Mouse (Mus musculus) ES-E14 (cell line): ENCODE measurements around the gene Ebf1. TPM values are rescaled to one million over a fixed set of nuclear protein-coding genes. Genes with fewer than 3 reads are reported as not detected.

Experiments
- DNase-seq: peaks from one replicate; pipeline ENCODE4 v3.0.0-alpha.2; 2013; ENCODE audit warnings: low read depth, low spot score
- H3K27ac ChIP-seq: 2 replicates; pipeline ENCODE4 v1.5.1; 2012; ENCODE audit warnings: low read depth, mild to moderate bottlenecking, low read length, moderate library complexity, mixed read lengths; ENCODE audit not compliant: poor library complexity, insufficient read depth, severe bottlenecking
- H3K36me3 ChIP-seq: 2 replicates; pipeline ENCODE4 v1.6.1; 2012; ENCODE audit warnings: mild to moderate bottlenecking, low read length, moderate library complexity, mixed read lengths; ENCODE audit not compliant: control insufficient read depth, poor library complexity, insufficient read depth, severe bottlenecking
- H3K4me1 ChIP-seq, 2 experiments: fragments of 150-350 bp in 1 of 2; sonication (generic) in 1 of 2; 2 replicates each; pipeline ENCODE4 v1.6.1; 2012; ENCODE audit warnings: low read length in 2 of 2, mild to moderate bottlenecking in 1 of 2, mixed read lengths in 1 of 2; ENCODE audit not compliant: control insufficient read depth in 2 of 2, insufficient read depth in 2 of 2, poor library complexity in 1 of 2
- H3K4me3 ChIP-seq, 2 experiments: fragments of 150-350 bp in 1 of 2; sonication (generic) in 1 of 2; 2 replicates each; pipeline ENCODE4 v1.5.1; 2012; ENCODE audit warnings: low read length in 2 of 2, low read depth in 1 of 2, mild to moderate bottlenecking in 1 of 2, mixed read lengths in 1 of 2; ENCODE audit not compliant: insufficient read depth in 1 of 2, poor library complexity in 1 of 2, severe bottlenecking in 1 of 2
- H3K9ac ChIP-seq: 2 replicates; pipeline ENCODE4 v1.6.1; 2012; ENCODE audit warnings: low read depth, mild to moderate bottlenecking, low read length, mixed read lengths; ENCODE audit not compliant: poor library complexity, insufficient read depth, severe bottlenecking
- H3K9me3 ChIP-seq: fragments of 150-350 bp; sonication (generic); 2 replicates; pipeline ENCODE4 v1.6.1; 2012; ENCODE audit warnings: low read depth, mild to moderate bottlenecking, low read length; ENCODE audit not compliant: control insufficient read depth, insufficient read depth
- CHD2 ChIP-seq: IDR thresholded peaks from 2 replicates; pipeline ENCODE4 v1.6.1; 2014; ENCODE audit warnings: mild to moderate bottlenecking, low read depth, low read length, inconsistent platforms
- HCFC1 ChIP-seq: IDR thresholded peaks from 2 replicates; pipeline ENCODE4 v1.6.1; 2012; ENCODE audit warnings: low read length, inconsistent platforms, borderline replicate concordance; ENCODE audit not compliant: insufficient read depth
- MAFK ChIP-seq: IDR thresholded peaks from 2 replicates; pipeline ENCODE4 v1.6.1; 2014; ENCODE audit warnings: mild to moderate bottlenecking, low read depth, low read length, inconsistent platforms; ENCODE audit not compliant: insufficient read depth
- ZC3H11A ChIP-seq: IDR thresholded peaks from 2 replicates; pipeline ENCODE4 v1.6.1; 2012; ENCODE audit warnings: low read depth, mild to moderate bottlenecking, inconsistent platforms, low read length, borderline replicate concordance
- ZNF384 ChIP-seq: IDR thresholded peaks from 2 replicates; pipeline ENCODE4 v1.6.1; 2012; ENCODE audit warnings: low read depth, low read length, inconsistent platforms
- in situ Hi-C, 2 experiments: fragments of 600-800 bp; cut with MboI; formaldehyde crosslinking; loops; one replicate each; pipeline ENCODE4 v1.15.1; 2025; ENCODE audit warnings: low sequenced_read_pairs in 2 of 2, inconsistent platforms in 1 of 2; ENCODE audit not compliant: unreplicated experiment in 2 of 2
- total RNA-seq: library from RNA; depleted of rRNA; stranded (reverse); fragments of 300-350 nt; gene quantifications from 2 replicates; pipeline ENCODE4 v1.2.3, GENCODE M21; 2012

Gene Ebf1
- total RNA-seq, 1 experiment: 3.2 TPM

DNA sequence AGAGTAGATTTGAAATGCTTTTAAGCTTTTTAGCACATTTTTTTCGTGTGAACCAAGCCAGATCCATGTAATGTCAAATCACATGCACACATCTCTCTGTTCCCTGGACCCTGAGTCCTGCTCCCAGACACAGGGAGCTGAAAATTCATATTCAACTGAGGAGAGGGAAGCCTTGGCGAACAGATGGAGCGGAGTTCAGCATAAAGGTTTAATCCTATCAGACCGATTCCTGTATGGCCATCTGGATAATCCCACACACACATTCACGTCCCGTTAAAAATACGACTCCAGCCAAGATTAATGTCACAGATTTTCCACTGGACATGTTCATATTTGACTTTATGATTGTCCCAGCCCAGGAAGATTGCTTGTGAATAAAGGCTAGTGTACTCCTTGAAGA, 282.8 kb downstream of the Ebf1 start:
- TF ChIP-seq HCFC1 (no peak), MAFK (no peak), ZNF384 (no peak), CHD2 (no peak), ZC3H11A (no peak)
- Histone ChIP-seq H3K4me3 (no peak overlapping the region), H3K9me3 (no peaks in the 10 kb centered on the region), H3K9ac (no peak overlapping the region), H3K27ac (no peak overlapping the region), H3K4me1 (no peaks in the 10 kb centered on the region), H3K36me3 (no peaks in the 10 kb centered on the region)
- DNase-seq: no peak
- in situ Hi-C loops: no loop called here

DNA sequence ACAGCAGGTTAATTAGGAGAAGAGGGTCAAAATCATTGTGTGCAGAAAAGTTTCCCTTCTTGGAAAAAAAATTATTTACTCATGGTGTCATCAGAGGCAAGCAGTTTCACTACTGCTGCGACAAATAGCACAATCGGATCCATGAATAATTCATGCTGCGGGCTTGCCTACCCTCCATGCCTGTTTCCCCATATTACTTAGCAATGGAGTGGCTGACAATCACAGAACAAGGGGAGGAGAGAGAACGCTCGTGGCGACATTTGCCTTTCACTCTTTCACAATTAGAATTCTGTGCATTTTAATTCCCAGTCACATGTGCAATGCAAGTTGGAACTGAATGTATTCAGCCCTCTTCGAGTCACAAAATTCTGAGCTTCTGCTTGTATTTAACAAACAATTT, 283.4 kb downstream of the Ebf1 start:
- H3K4me1 ChIP-seq: no peaks in the 10 kb centered on the region
- H3K9ac ChIP-seq: no peak overlapping the region
- in situ Hi-C loops: no loop called here
- DNase-seq: no peak
- no peak overlapping the region for H3K4me3 ChIP-seq
- H3K27ac ChIP-seq: no peak overlapping the region
- H3K36me3 ChIP-seq: no peaks in the 10 kb centered on the region
- TF ChIP-seq ZNF384 (no peak), CHD2 (no peak), ZC3H11A (no peak), MAFK (no peak), HCFC1 (no peak)
- H3K9me3 ChIP-seq: no peaks in the 10 kb centered on the region

DNA sequence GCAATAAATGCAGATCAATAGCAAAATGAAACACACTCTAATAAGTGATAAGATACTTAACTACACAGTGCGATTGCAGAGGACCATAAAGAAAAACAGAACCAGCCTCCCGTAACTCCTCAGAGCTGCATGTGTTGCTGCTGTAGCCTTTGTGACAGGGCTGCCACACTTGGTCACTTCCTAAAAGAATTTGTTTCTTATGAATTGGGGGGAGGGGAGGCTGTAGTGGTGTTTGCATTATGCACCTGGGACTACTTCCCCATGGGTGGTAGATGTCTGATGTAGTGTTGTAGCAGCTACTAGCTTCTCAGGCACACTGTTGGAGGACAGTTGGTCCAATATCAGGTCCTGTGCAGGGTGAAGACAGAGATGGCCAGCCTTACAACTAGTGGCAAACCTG, 284.6 kb downstream of the Ebf1 start:
- in situ Hi-C loops: no loop called here
- H3K27ac ChIP-seq: no peak overlapping the region
- TF ChIP-seq HCFC1 (no peak), ZC3H11A (no peak), CHD2 (no peak), MAFK (no peak), ZNF384 (no peak)
- H3K36me3 ChIP-seq: no peaks in the 10 kb centered on the region
- H3K9me3 ChIP-seq: no peaks in the 10 kb centered on the region
- no peaks in the 10 kb centered on the region for H3K4me1 ChIP-seq
- H3K9ac ChIP-seq: no peak overlapping the region
- no peak for DNase-seq
- H3K4me3 ChIP-seq: no peak overlapping the region

- no peaks in the 10 kb centered on the region for H3K9me3 ChIP-seq
- H3K36me3 ChIP-seq: no peaks in the 10 kb centered on the region
- TF ChIP-seq ZNF384: no peak
- no peak for TF ChIP-seq CHD2
- no peak for TF ChIP-seq HCFC1
- TF ChIP-seq MAFK: no peak
- TF ChIP-seq ZC3H11A: no peak
- H3K9ac ChIP-seq: no peak overlapping the region
- in situ Hi-C loops: no loop called here
- H3K4me1 ChIP-seq: no peaks in the 10 kb centered on the region
- no peak overlapping the region for H3K4me3 ChIP-seq
- DNase-seq: no peak
- no peak overlapping the region for H3K27ac ChIP-seq
Observed at GRCm38 (mm10) chr11:44902165-44902564, 285.0 kb downstream of the Ebf1 start.

DNA sequence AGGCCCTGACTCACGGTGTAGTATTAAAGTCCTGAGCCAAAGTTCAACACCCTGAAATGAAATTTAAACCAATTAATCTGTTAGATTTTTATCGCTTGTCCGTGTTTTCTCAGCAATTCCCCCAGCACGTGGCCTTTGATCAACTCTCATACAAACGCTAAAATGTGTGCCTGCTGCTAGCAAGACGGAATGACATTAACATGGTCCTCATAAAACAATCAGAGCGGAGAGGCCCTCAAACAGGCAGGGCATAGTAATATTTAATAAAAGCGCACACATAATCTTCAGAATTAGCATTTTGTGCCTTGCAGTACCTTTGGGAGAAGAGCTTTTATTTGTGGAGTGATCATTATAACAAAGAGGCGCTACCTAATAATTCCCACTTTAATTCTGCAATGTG, 287.0 kb downstream of the Ebf1 start:
- no peaks in the 10 kb centered on the region for H3K4me1 ChIP-seq
- H3K4me3 ChIP-seq: no peak overlapping the region
- TF ChIP-seq MAFK: no peak
- no peak for TF ChIP-seq HCFC1
- no peak for TF ChIP-seq ZC3H11A
- TF ChIP-seq CHD2: no peak
- no peak for TF ChIP-seq ZNF384
- DNase-seq: no peak
- in situ Hi-C loops: no loop called here
- H3K27ac ChIP-seq: no peak overlapping the region
- H3K9ac ChIP-seq: no peak overlapping the region
- H3K9me3 ChIP-seq: no peaks in the 10 kb centered on the region
- H3K36me3 ChIP-seq: no peaks in the 10 kb centered on the region
